In the genomic region with DNA sequence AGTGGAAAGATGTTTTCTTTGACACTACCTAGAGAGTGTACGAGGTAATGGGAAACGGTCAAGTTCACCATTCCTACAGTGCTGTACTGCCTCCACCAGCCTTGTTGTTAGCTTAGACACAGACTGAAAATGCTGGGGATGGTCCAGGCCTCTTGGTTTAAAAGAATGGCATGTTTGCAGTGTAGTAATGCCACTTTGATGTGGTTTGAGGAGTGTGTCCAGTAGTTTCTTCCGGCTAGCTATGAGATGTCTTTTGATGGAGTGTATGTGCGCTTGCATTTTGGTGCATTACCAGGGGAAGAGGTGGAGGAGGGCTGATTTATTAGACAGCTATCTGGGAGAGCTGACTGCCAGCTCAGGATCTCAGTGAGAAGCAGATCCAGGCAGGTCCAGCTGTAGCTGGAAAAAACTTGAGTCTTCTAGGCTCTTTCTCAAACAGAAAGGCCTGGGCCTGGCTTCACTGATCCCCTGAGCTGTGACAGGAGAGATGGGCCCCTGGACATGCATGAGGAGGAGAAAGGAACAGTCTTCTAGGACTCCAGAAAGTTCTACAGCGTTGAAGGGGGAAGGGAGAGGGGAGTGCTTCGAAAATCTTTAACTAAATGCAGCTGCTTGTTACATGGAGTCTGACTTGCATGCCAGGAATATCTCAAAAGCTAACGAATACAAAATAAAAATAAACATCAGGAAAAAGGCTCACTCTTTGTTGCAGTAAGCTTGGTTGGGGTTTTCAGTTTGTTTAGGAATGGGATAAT, we compare ENCODE assay signal across 15 mouse cellular contexts. TPM values are rescaled to one million over a fixed set of nuclear protein-coding genes. Genes with fewer than 3 reads are reported as not detected.
DNase-seq lines count a peak whose midpoint lies in the region; ATAC-seq lines count a peak whose summit lies in the region.
"Had no signal": no experiment of that assay in that cellular context is flagged by ENCODE, and none has a peak within 500 bp of the region (broad histone marks: within the 10 kb centered on the region; RNA-seq: fewer than 3 reads in every experiment).

No protein-coding gene starts in this region.

- 62% methylated on average over 7 of the region's 7 CpGs for WGBS in heart, embryonic 11.5 days (ENCODE audit: insufficient replicate concordance)

- H3K4me2 ChIP-seq in heart, embryonic 11.5 days = no peak overlapping the region

- H3K4me1 ChIP-seq in heart, embryonic 11.5 days (ENCODE audit: control insufficient read depth, insufficient read depth, low read length) = peaks cover 7% of the 10 kb centered on the region; the same call in 1 of the 2 replicates

- peak; percentile 86 for DNase-seq in heart, adult 11 months
- peak; percentile 42 for DNase-seq in lung, postnatal 10 days
- no peak for DNase-seq in lung, postnatal 36 days
- peak; percentile 43 to 53 for DNase-seq in kidney, postnatal 25 days
- no peak for DNase-seq in cerebellum, postnatal 10 days
- DNase-seq in adrenal gland, adult 8-10 months = no peak
- DNase-seq: adrenal gland, postnatal 25 days; cerebellum, adult 9-11 months had no signal

- no peaks in the 10 kb centered on the region for H3K9me3 ChIP-seq in heart, embryonic 11.5 days (replicated peaks; ENCODE audit: control insufficient read depth, low read length)

- H3K9ac ChIP-seq in heart, embryonic 11.5 days (ENCODE audit: low read depth, low read length) = no peak overlapping the region

- no peak overlapping the region for H3K4me3 ChIP-seq in heart, embryonic 11.5 days (ENCODE audit: low read depth, low read length)
- H3K4me3 ChIP-seq: myocyte had no signal

- peaks cover 2% of the 10 kb centered on the region for H3K27me3 ChIP-seq in heart, embryonic 11.5 days (ENCODE audit: control insufficient read depth, insufficient read depth, low read length)
- H3K27me3 ChIP-seq: Patski had no signal

- H3K36me3 ChIP-seq in heart, embryonic 11.5 days (ENCODE audit: control insufficient read depth, insufficient read depth, low read length) = no peaks in the 10 kb centered on the region

- H3K27ac ChIP-seq in heart, embryonic 11.5 days (ENCODE audit: low read depth, low read length) = no peak overlapping the region

- ATAC-seq in heart, embryonic 11.5 days (replicated peaks; ENCODE audit: insufficient number of reproducible peaks, low FRiP score, low TSS enrichment) = no peak
- ATAC-seq in megakaryocyte-erythroid progenitor cell, adult 5-6 weeks (replicated peaks; ENCODE audit: low FRiP score, low TSS enrichment, poor library complexity, severe bottlenecking) = no peak
- ATAC-seq: forebrain, embryonic 16.5 days; Patski had no signal

RNA-seq across cellular contexts. Expression of gene Ror1, which starts 5.7 kb away (rescaled TPM):
- 7.3 and 9.7 TPM in 2 replicates for polyA plus RNA-seq in heart, embryonic 11.5 days (2014; fragmentation: Nextera tagmentation; extraction: Ambion mirVana)
- total RNA-seq in megakaryocyte-erythroid progenitor cell, adult 5-6 weeks (2014; fragmentation: Nextera tagmentation) = not detected in 2 replicates
- not detected in 2 replicates for total RNA-seq in megakaryocyte-erythroid progenitor cell, adult 5-6 weeks (2017)
- 1 to 10 TPM; 4.5 to 5.9 (median 5.4) TPM for total RNA-seq in adrenal gland, adult 8-10 months (2022)
- total RNA-seq: granulocyte monocyte progenitor cell, adult 5-6 weeks; megakaryocyte progenitor cell, adult 5-6 weeks had no signal

Comparison
In these comparisons a context has a peak if more than half of its experiments do, and no peak if none do; other contexts are left out.
1. DNase-seq: peak in heart, adult 11 months (single experiment), lung, postnatal 10 days (single experiment) and kidney, postnatal 25 days (2 of 2); none in lung, postnatal 36 days (single experiment), cerebellum, postnatal 10 days (0 of 2) and adrenal gland, adult 8-10 months (single experiment).
2. RNA of gene Ror1, which starts 5.7 kb away (total RNA-seq): 4.5 to 5.9 TPM in adrenal gland, adult 8-10 months; not detected in megakaryocyte-erythroid progenitor cell, adult 5-6 weeks; every median in the first group is over 4 times any median in the second.